Mouse (Mus musculus) heart, adult 8-10 months (tissue): ENCODE measurements around the gene Vps45. TPM values are rescaled to one million over a fixed set of nuclear protein-coding genes. Genes with fewer than 3 reads are reported as not detected.

Source experiments
- DNase-seq: peaks from one replicate; pipeline ENCODE4 v3.0.0; 2022; ENCODE audit warnings: low spot score
- total RNA-seq, 4 experiments: library from RNA; stranded (reverse); gene quantifications; 2 replicates each; pipeline ENCODE4 v1.2.4; 2022

Vps45 gene
- 10 to 100 TPM; 27.2 to 33.8 (median 30.0) TPM for total RNA-seq

GRCm38 (mm10) chr3:96058231-96058896, at the start of gene Vps45:
Vps45 (minus strand) TSS chr3:96058466.
- peak; percentile 73 for DNase-seq

GRCm38 (mm10) chr3:96106151-96106550, 47.9 kb upstream of the Vps45 start:
- DNase-seq: no peak

GRCm38 (mm10) chr3:96105232-96105747, 47.0 kb upstream of the Vps45 start:
- no peak for DNase-seq

- DNase-seq: peak; percentile 76
Measured at GRCm38 (mm10) chr3:96104261-96105065, 46.2 kb upstream of the Vps45 start, which contains the start of gene Otud7b. Otud7b (plus strand) TSS chr3:96104527.

GRCm38 (mm10) chr3:96103901-96104260, 45.6 kb upstream of the Vps45 start:
- DNase-seq: no peak

GRCm38 (mm10) chr3:96102100-96102872, 44.0 kb upstream of the Vps45 start:
- no peak for DNase-seq

GRCm38 (mm10) chr3:96098616-96099267, 40.5 kb upstream of the Vps45 start:
- DNase-seq: peak; percentile 48

GRCm38 (mm10) chr3:96098168-96098567, 39.9 kb upstream of the Vps45 start:
- DNase-seq: no peak

GRCm38 (mm10) chr3:96094203-96094602, 35.9 kb upstream of the Vps45 start:
- DNase-seq: peak; percentile 21

- DNase-seq: no peak
Measured at GRCm38 (mm10) chr3:96093509-96093908, 35.2 kb upstream of the Vps45 start.

- DNase-seq: no peak
Measured at GRCm38 (mm10) chr3:96091966-96092365, 33.7 kb upstream of the Vps45 start.

- DNase-seq: no peak
Measured at GRCm38 (mm10) chr3:96091146-96091545, 32.9 kb upstream of the Vps45 start.

GRCm38 (mm10) chr3:96089882-96090489, 31.7 kb upstream of the Vps45 start:
- DNase-seq: no peak

GRCm38 (mm10) chr3:96087801-96088200, 29.5 kb upstream of the Vps45 start:
- DNase-seq: no peak

GRCm38 (mm10) chr3:96087219-96087618, 29.0 kb upstream of the Vps45 start:
- no peak for DNase-seq

GRCm38 (mm10) chr3:96084146-96084755, 26.0 kb upstream of the Vps45 start:
- DNase-seq: no peak

GRCm38 (mm10) chr3:96082714-96083508, 24.6 kb upstream of the Vps45 start:
- no peak for DNase-seq

GRCm38 (mm10) chr3:96082100-96082499, 23.8 kb upstream of the Vps45 start:
- DNase-seq: no peak

GRCm38 (mm10) chr3:96081650-96082049, 23.4 kb upstream of the Vps45 start:
- no peak for DNase-seq

- no peak for DNase-seq
Measured at GRCm38 (mm10) chr3:96081006-96081405, 22.7 kb upstream of the Vps45 start.
